Mouse (Mus musculus) frontal cortex, postnatal 25 days (tissue): ENCODE measurements around the gene Chst5.

Experiments
- DNase-seq, 2 experiments: peaks; one replicate each; pipeline ENCODE4 v3.0.0; 2022; ENCODE audit warnings: low spot score in 2 of 2

Chst5 gene

GRCm38 (mm10) chr8:111929648-111930344, 19.5 kb upstream of the Chst5 start:
- DNase-seq = no peak

- DNase-seq = no peak
Measured at GRCm38 (mm10) chr8:111924976-111925375, 14.7 kb upstream of the Chst5 start.

GRCm38 (mm10) chr8:111923383-111923804, 13.1 kb upstream of the Chst5 start:
- DNase-seq = no peak

GRCm38 (mm10) chr8:111920971-111921370, 10.7 kb upstream of the Chst5 start:
- DNase-seq = no peak

GRCm38 (mm10) chr8:111919663-111920062, 9.4 kb upstream of the Chst5 start:
- no peak for DNase-seq

- DNase-seq = peak in 1 of 2 experiments; percentile 12
Measured at GRCm38 (mm10) chr8:111912860-111913432, 2.7 kb upstream of the Chst5 start.

GRCm38 (mm10) chr8:111911572-111911971, 1.3 kb upstream of the Chst5 start:
- DNase-seq = no peak

GRCm38 (mm10) chr8:111905500-111906121, 4.6 kb downstream of the Chst5 start:
- no peak for DNase-seq

- DNase-seq = no peak
Measured at GRCm38 (mm10) chr8:111902080-111902479, 8.2 kb downstream of the Chst5 start.

- no peak for DNase-seq
Measured at GRCm38 (mm10) chr8:111898586-111898985, 11.7 kb downstream of the Chst5 start.

GRCm38 (mm10) chr8:111894955-111895354, 15.3 kb downstream of the Chst5 start:
- DNase-seq = no peak

- no peak for DNase-seq
Measured at GRCm38 (mm10) chr8:111892615-111893014, 17.6 kb downstream of the Chst5 start.

GRCm38 (mm10) chr8:111891983-111892382, 18.3 kb downstream of the Chst5 start:
- no peak for DNase-seq

- DNase-seq = no peak
Measured at GRCm38 (mm10) chr8:111890911-111891303, 19.3 kb downstream of the Chst5 start.

- no peak for DNase-seq
Measured at GRCm38 (mm10) chr8:111889931-111890910, 20.0 kb downstream of the Chst5 start.

GRCm38 (mm10) chr8:111888091-111888650, 22.1 kb downstream of the Chst5 start:
- DNase-seq = no peak

- DNase-seq = no peak
Measured at GRCm38 (mm10) chr8:111887479-111887878, 22.8 kb downstream of the Chst5 start.

- no peak for DNase-seq
Measured at GRCm38 (mm10) chr8:111883615-111884014, 26.6 kb downstream of the Chst5 start.

GRCm38 (mm10) chr8:111881591-111881990, 28.7 kb downstream of the Chst5 start:
- no peak for DNase-seq

GRCm38 (mm10) chr8:111877711-111878110, 32.5 kb downstream of the Chst5 start:
- no peak for DNase-seq

GRCm38 (mm10) chr8:111876355-111876948, 33.8 kb downstream of the Chst5 start, which contains the start of gene Tmem170:
Gene Tmem170 (minus strand): TSS chr8:111876750.
- DNase-seq = peak; percentile 98
